Mouse (Mus musculus): ENCODE measurements around the gene Tmem120a. TPM values are rescaled to one million over a fixed set of nuclear protein-coding genes. Genes with fewer than 3 reads are reported as not detected.

Gene Tmem120a
- polyA plus RNA-seq, 1 experiment from 2014 or later = 38.6 TPM

DNA sequence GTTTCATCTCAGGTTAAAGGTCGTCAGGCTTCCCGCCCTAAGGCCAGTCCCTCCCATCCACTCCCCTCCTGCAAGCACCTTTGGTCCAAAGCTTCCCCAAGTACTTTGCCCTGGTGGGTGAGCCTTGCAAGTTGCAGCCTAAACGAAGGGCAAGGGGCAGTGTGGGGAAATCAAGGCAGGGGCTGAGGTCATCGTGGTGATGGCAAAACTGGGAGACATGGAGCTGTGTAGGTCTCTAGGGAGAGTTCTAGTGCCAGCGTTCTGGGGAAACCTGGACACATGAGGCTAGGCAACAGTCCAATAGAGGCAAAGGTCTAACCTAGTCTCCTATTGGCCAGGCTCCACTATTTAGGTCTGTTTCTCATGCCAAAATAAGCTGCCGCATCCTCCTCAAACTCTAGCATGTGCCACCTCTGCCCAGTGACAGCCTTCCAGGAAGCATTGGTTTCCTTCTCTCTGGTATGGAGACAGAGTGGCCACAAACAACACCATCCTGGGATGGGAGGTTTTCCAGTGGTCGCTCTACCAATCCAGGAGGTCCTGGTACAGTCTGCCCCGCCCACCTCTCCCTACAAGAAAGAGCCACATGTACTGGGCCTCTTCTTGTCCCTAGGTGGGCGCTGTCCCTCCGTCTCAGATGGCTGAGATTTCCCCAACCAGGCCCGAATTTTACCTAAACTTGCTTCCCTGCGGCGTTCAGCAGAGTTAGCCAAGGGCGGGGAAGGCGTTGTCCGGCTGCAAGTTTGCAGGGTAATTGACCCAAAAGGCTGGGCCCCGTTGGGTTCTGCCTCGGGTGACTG lies 1.1 kb downstream of the Tmem120a start:
- Histone ChIP-seq H3K4me3 (ENCODE audit: low read depth, low read length) (peak overlapping the region; percentile 81), H3K27me3 (ENCODE audit: insufficient read depth, low read length) (no peaks in the 10 kb centered on the region), H3K9me3 (ENCODE audit: low read depth, low read length) (no peaks in the 10 kb centered on the region), H3K4me1 (ENCODE audit: insufficient read depth) (no peaks in the 10 kb centered on the region), H3K36me3 (ENCODE audit: insufficient read depth) (peaks cover 9% of the 10 kb centered on the region; the same call in 1 of the 2 replicates), H3K27ac (ENCODE audit: low read depth) (no peak overlapping the region), H3K4me2 (peak overlapping the region; percentile 93), H3K9ac (peak overlapping the region; percentile 75)
- 20% methylated on average over 18 of the region's 18 CpGs for WGBS
- TF ChIP-seq CTCF (IDR thresholded peaks at IDR 0.05; ENCODE audit: low read depth) = no peak
- DNase-seq (peak; percentile 67), ATAC-seq (ENCODE audit: insufficient read depth) (peak; percentile 55)

GRCm38 (mm10) chr5:135742156-135742555 lies 2.1 kb downstream of the Tmem120a start:
- ATAC-seq (ENCODE audit: insufficient read depth) (no peak), DNase-seq (peak; percentile 56)
- 53% methylated on average over 10 of the region's 10 CpGs for WGBS
- no peak overlapping the region for H3K27ac ChIP-seq (ENCODE audit: low read depth)
- no peak overlapping the region for H3K9ac ChIP-seq
- no peak overlapping the region for H3K4me2 ChIP-seq
- TF ChIP-seq CTCF (IDR thresholded peaks at IDR 0.05; ENCODE audit: low read depth) = no peak
- H3K4me3 ChIP-seq (ENCODE audit: low read depth, low read length) = no peak overlapping the region
- H3K36me3 ChIP-seq (ENCODE audit: insufficient read depth) = peaks cover 18% of the 10 kb centered on the region; the same call in 1 of the 2 replicates
- no peaks in the 10 kb centered on the region for H3K27me3 ChIP-seq (ENCODE audit: insufficient read depth, low read length)
- H3K4me1 ChIP-seq (ENCODE audit: insufficient read depth) = no peaks in the 10 kb centered on the region
- no peaks in the 10 kb centered on the region for H3K9me3 ChIP-seq (ENCODE audit: low read depth, low read length)

- H3K36me3 ChIP-seq (ENCODE audit: insufficient read depth) = peaks cover 55% of the 10 kb centered on the region
- DNase-seq = peak; percentile 24
- H3K27ac ChIP-seq (ENCODE audit: low read depth) = no peak overlapping the region
- no peak overlapping the region for H3K4me3 ChIP-seq (ENCODE audit: low read depth, low read length)
- H3K4me2 ChIP-seq = no peak overlapping the region
- H3K9me3 ChIP-seq (ENCODE audit: low read depth, low read length) = no peaks in the 10 kb centered on the region
- H3K27me3 ChIP-seq (ENCODE audit: insufficient read depth, low read length) = no peaks in the 10 kb centered on the region
- H3K9ac ChIP-seq = no peak overlapping the region
- H3K4me1 ChIP-seq (ENCODE audit: insufficient read depth) = no peaks in the 10 kb centered on the region
- no peak for ATAC-seq (ENCODE audit: insufficient read depth)
- 13% methylated on average over 6 of the region's 6 CpGs for WGBS
- TF ChIP-seq CTCF (IDR thresholded peaks at IDR 0.05; ENCODE audit: low read depth) = no peak
Measured at GRCm38 (mm10) chr5:135738266-135738665, 6.0 kb downstream of the Tmem120a start.

GRCm38 (mm10) chr5:135737154-135737553 lies 7.1 kb downstream of the Tmem120a start:
- no peak overlapping the region for H3K4me2 ChIP-seq
- ATAC-seq (ENCODE audit: insufficient read depth) (no peak), DNase-seq (no peak)
- H3K4me1 ChIP-seq (ENCODE audit: insufficient read depth) = no peaks in the 10 kb centered on the region
- no peak overlapping the region for H3K27ac ChIP-seq (ENCODE audit: low read depth)
- 79% methylated on average over 7 of the region's 7 CpGs for WGBS
- H3K27me3 ChIP-seq (ENCODE audit: insufficient read depth, low read length) = no peaks in the 10 kb centered on the region
- H3K9ac ChIP-seq = no peak overlapping the region
- no peak overlapping the region for H3K4me3 ChIP-seq (ENCODE audit: low read depth, low read length)
- peaks cover 66% of the 10 kb centered on the region for H3K36me3 ChIP-seq (ENCODE audit: insufficient read depth)
- H3K9me3 ChIP-seq (ENCODE audit: low read depth, low read length) = no peaks in the 10 kb centered on the region
- peak; percentile 62 for TF ChIP-seq CTCF (IDR thresholded peaks at IDR 0.05; ENCODE audit: low read depth)

DNA sequence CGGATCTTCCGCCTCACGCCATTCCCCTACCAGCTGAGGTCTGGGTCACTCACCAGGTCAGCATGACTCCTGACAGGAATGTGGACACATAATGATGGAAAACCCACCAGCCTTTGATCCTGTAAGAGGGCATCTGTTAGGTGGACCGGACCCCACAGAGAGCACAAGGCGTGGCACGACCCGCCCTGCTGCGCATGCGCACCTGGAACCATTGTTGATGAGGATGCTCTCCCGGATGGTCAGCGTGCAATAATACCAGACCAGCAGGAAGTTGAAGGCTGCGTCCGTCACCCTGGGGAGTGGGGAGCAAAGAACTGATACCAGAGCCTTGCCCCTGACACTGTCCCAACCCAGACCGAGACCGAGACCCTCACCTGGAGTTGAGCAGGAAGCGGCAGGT lies 7.7 kb downstream of the Tmem120a start:
- H3K36me3 ChIP-seq (ENCODE audit: insufficient read depth) = peaks cover 68% of the 10 kb centered on the region
- WGBS = 83% methylated on average over 16 of the region's 16 CpGs
- no peaks in the 10 kb centered on the region for H3K27me3 ChIP-seq (ENCODE audit: insufficient read depth, low read length)
- H3K4me1 ChIP-seq (ENCODE audit: insufficient read depth) = no peaks in the 10 kb centered on the region
- H3K4me3 ChIP-seq (ENCODE audit: low read depth, low read length) = no peak overlapping the region
- H3K27ac ChIP-seq (ENCODE audit: low read depth) = no peak overlapping the region
- no peak overlapping the region for H3K9ac ChIP-seq
- ATAC-seq (ENCODE audit: insufficient read depth) (no peak), DNase-seq (no peak)
- no peak for TF ChIP-seq CTCF (IDR thresholded peaks at IDR 0.05; ENCODE audit: low read depth)
- no peak overlapping the region for H3K4me2 ChIP-seq
- no peaks in the 10 kb centered on the region for H3K9me3 ChIP-seq (ENCODE audit: low read depth, low read length)

- whole genome bisulfite sequencing = 84% methylated on average over 13 of the region's 13 CpGs
- no peaks in the 10 kb centered on the region for H3K27me3 ChIP-seq (ENCODE audit: insufficient read depth, low read length)
- no peaks in the 10 kb centered on the region for H3K9me3 ChIP-seq (ENCODE audit: low read depth, low read length)
- no peak overlapping the region for H3K4me2 ChIP-seq
- no peaks in the 10 kb centered on the region for H3K4me1 ChIP-seq (ENCODE audit: insufficient read depth)
- no peak for ATAC-seq (ENCODE audit: insufficient read depth)
- DNase-seq = no peak
- H3K36me3 ChIP-seq (ENCODE audit: insufficient read depth) = peaks cover 71% of the 10 kb centered on the region
- TF ChIP-seq CTCF (IDR thresholded peaks at IDR 0.05; ENCODE audit: low read depth) = no peak
- H3K4me3 ChIP-seq (ENCODE audit: low read depth, low read length) = no peak overlapping the region
- no peak overlapping the region for H3K27ac ChIP-seq (ENCODE audit: low read depth)
- no peak overlapping the region for H3K9ac ChIP-seq
Measured at GRCm38 (mm10) chr5:135735741-135736140, 8.5 kb downstream of the Tmem120a start.

DNA sequence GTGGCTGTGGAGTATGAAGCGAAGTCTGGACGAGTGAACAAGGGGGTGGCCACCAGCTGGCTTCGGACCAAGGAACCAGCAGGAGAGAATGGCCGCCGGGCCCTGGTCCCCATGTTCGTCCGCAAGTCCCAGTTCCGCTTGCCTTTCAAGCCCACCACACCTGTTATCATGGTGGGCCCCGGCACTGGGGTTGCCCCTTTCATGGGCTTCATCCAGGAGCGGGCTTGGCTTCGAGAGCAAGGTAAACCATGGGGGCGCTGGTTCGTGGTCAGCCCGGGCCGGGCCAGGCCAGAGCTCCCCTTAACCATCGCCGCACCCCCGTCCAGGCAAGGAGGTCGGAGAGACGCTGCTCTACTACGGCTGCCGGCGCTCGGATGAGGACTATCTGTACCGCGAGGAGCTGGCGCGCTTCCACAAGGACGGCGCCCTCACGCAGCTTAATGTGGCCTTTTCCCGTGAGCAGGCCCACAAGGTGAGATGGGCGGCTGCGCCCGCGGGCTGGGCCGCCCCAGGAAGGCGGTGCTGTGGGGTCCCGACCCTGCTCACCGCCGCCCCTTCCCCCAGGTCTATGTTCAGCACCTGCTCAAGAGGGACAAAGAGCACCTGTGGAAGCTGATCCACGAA lies 10.1 kb downstream of the Tmem120a start:
- no peaks in the 10 kb centered on the region for H3K9me3 ChIP-seq (ENCODE audit: low read depth, low read length)
- no peaks in the 10 kb centered on the region for H3K27me3 ChIP-seq (ENCODE audit: insufficient read depth, low read length)
- no peak for DNase-seq
- no peak for ATAC-seq (ENCODE audit: insufficient read depth)
- no peaks in the 10 kb centered on the region for H3K4me1 ChIP-seq (ENCODE audit: insufficient read depth)
- no peak overlapping the region for H3K27ac ChIP-seq (ENCODE audit: low read depth)
- no peak overlapping the region for H3K9ac ChIP-seq
- H3K4me3 ChIP-seq (ENCODE audit: low read depth, low read length) = no peak overlapping the region
- no peak for TF ChIP-seq CTCF (IDR thresholded peaks at IDR 0.05; ENCODE audit: low read depth)
- H3K4me2 ChIP-seq = no peak overlapping the region
- WGBS = 90% methylated on average over 42 of the region's 42 CpGs
- peaks cover 87% of the 10 kb centered on the region for H3K36me3 ChIP-seq (ENCODE audit: insufficient read depth)

Measured in lung, embryonic 14.5 days (tissue).